Mouse (Mus musculus): ENCODE measurements around the gene Gfm1. TPM values are rescaled to one million over a fixed set of nuclear protein-coding genes. Genes with fewer than 3 reads are reported as not detected.

Gene Gfm1
- total RNA-seq (2012; rRNA removed), result 88.2 and 89.2 TPM in 2 replicates

- H3K27ac ChIP-seq (ENCODE audit: insufficient read depth, low read depth, low read length, poor library complexity, severe bottlenecking), result no peak within 1 kb of the TSS
- TF ChIP-seq HCFC1 (IDR thresholded peaks at IDR 0.05; ENCODE audit: borderline replicate concordance, insufficient read depth, low read length), result 0 out of 2 replicates have a peak, but pooled peaks have one; percentile 46
- 0 out of 2 replicates have a peak, but pooled peaks have one; percentile 10 for TF ChIP-seq ZNF384 (IDR thresholded peaks at IDR 0.05; ENCODE audit: low read depth, low read length)
- no peak for TF ChIP-seq CHD2 (IDR thresholded peaks at IDR 0.05; ENCODE audit: low read depth, low read length)
- TF ChIP-seq ZC3H11A (IDR thresholded peaks at IDR 0.05; ENCODE audit: borderline replicate concordance, low read depth, low read length), result no peak
- TF ChIP-seq MAFK (IDR thresholded peaks at IDR 0.05; ENCODE audit: insufficient read depth, low read depth, low read length), result no peak
- no peaks in the 10 kb centered on the region; the same call in 1 of the 2 replicates for H3K9me3 ChIP-seq (ENCODE audit: control insufficient read depth, insufficient read depth, low read depth, low read length)
- peak within 1 kb of the TSS; percentile 89 for H3K9ac ChIP-seq (ENCODE audit: insufficient read depth, low read depth, low read length, poor library complexity, severe bottlenecking)
- peaks cover 11% of the 10 kb centered on the region; the same call in 1 of the 2 replicates for H3K36me3 ChIP-seq (ENCODE audit: control insufficient read depth, insufficient read depth, low read length, poor library complexity, severe bottlenecking)
- peak; percentile 86 for DNase-seq (ENCODE audit: low read depth, low spot score)
- in situ Hi-C loops (cut with MboI; ENCODE audit: low sequenced_read_pairs in 2 of 2, unreplicated experiment in 2 of 2), result no loop called here
- peaks cover 0 to 2% of the 10 kb centered on the region in 2 experiments; a peak in 1 of 4 replicates for H3K4me1 ChIP-seq (ENCODE audit: control insufficient read depth in 2 of 2, insufficient read depth in 2 of 2, low read length in 2 of 2, poor library complexity in 1 of 2)
- H3K4me3 ChIP-seq (ENCODE audit: insufficient read depth in 1 of 2, low read depth in 1 of 2, low read length in 2 of 2, poor library complexity in 1 of 2, severe bottlenecking in 1 of 2), result peak within 1 kb of the TSS; percentile 82 to 83
Measured at GRCm38 (mm10) chr3:67429999-67430380, at the start of gene Gfm1. TSS of gene Gfm1 (plus strand) at chr3:67430096.

GRCm38 (mm10) chr3:67429338-67429998 lies 428 bp upstream of the Gfm1 start:
- in situ Hi-C loops (cut with MboI; ENCODE audit: low sequenced_read_pairs in 2 of 2, unreplicated experiment in 2 of 2), result no loop called here
- Histone ChIP-seq H3K27ac (ENCODE audit: insufficient read depth, low read depth, low read length, poor library complexity, severe bottlenecking) (no peak overlapping the region), H3K9me3 (ENCODE audit: control insufficient read depth, insufficient read depth, low read depth, low read length) (no peaks in the 10 kb centered on the region; the same call in 1 of the 2 replicates), H3K4me1 (ENCODE audit: control insufficient read depth in 2 of 2, insufficient read depth in 2 of 2, low read length in 2 of 2, poor library complexity in 1 of 2) (peaks cover 0 to 2% of the 10 kb centered on the region in 2 experiments; a peak in 1 of 4 replicates), H3K36me3 (ENCODE audit: control insufficient read depth, insufficient read depth, low read length, poor library complexity, severe bottlenecking) (peaks cover 9% of the 10 kb centered on the region; the same call in 1 of the 2 replicates), H3K4me3 (ENCODE audit: insufficient read depth in 1 of 2, low read depth in 1 of 2, low read length in 2 of 2, poor library complexity in 1 of 2, severe bottlenecking in 1 of 2) (peak overlapping the region in 1 of 2 experiments; percentile 83; a peak in 2 of 4 replicates), H3K9ac (ENCODE audit: insufficient read depth, low read depth, low read length, poor library complexity, severe bottlenecking) (no peak overlapping the region)
- TF ChIP-seq ZNF384 (IDR thresholded peaks at IDR 0.05; ENCODE audit: low read depth, low read length), result no peak
- TF ChIP-seq MAFK (IDR thresholded peaks at IDR 0.05; ENCODE audit: insufficient read depth, low read depth, low read length), result 0 out of 2 replicates have a peak, but pooled peaks have one; percentile 29
- no peak for DNase-seq (ENCODE audit: low read depth, low spot score)

- Histone ChIP-seq H3K9me3 (ENCODE audit: control insufficient read depth, insufficient read depth, low read depth, low read length) (no peaks in the 10 kb centered on the region), H3K9ac (ENCODE audit: insufficient read depth, low read depth, low read length, poor library complexity, severe bottlenecking) (no peak overlapping the region), H3K4me3 (ENCODE audit: insufficient read depth in 1 of 2, low read depth in 1 of 2, low read length in 2 of 2, poor library complexity in 1 of 2, severe bottlenecking in 1 of 2) (no peak overlapping the region), H3K36me3 (ENCODE audit: control insufficient read depth, insufficient read depth, low read length, poor library complexity, severe bottlenecking) (peaks cover 26% of the 10 kb centered on the region), H3K4me1 (ENCODE audit: control insufficient read depth in 2 of 2, insufficient read depth in 2 of 2, low read length in 2 of 2, poor library complexity in 1 of 2) (peaks cover 0 to 2% of the 10 kb centered on the region in 2 experiments; a peak in 1 of 4 replicates), H3K27ac (ENCODE audit: insufficient read depth, low read depth, low read length, poor library complexity, severe bottlenecking) (no peak overlapping the region)
- no peak for DNase-seq (ENCODE audit: low read depth, low spot score)
- in situ Hi-C loops (cut with MboI; ENCODE audit: low sequenced_read_pairs in 2 of 2, unreplicated experiment in 2 of 2), result no loop called here
- TF ChIP-seq HCFC1 (IDR thresholded peaks at IDR 0.05; ENCODE audit: borderline replicate concordance, insufficient read depth, low read length) (no peak), ZNF384 (IDR thresholded peaks at IDR 0.05; ENCODE audit: low read depth, low read length) (no peak)
Measured at GRCm38 (mm10) chr3:67434011-67434410, 4.1 kb downstream of the Gfm1 start.

- Histone ChIP-seq H3K4me3 (ENCODE audit: insufficient read depth in 1 of 2, low read depth in 1 of 2, low read length in 2 of 2, poor library complexity in 1 of 2, severe bottlenecking in 1 of 2) (no peak overlapping the region), H3K9me3 (ENCODE audit: control insufficient read depth, insufficient read depth, low read depth, low read length) (no peaks in the 10 kb centered on the region), H3K4me1 (ENCODE audit: control insufficient read depth in 2 of 2, insufficient read depth in 2 of 2, low read length in 2 of 2, poor library complexity in 1 of 2) (peaks cover 0 to 3% of the 10 kb centered on the region in 2 experiments; a peak in 1 of 4 replicates), H3K9ac (ENCODE audit: insufficient read depth, low read depth, low read length, poor library complexity, severe bottlenecking) (no peak overlapping the region), H3K36me3 (ENCODE audit: control insufficient read depth, insufficient read depth, low read length, poor library complexity, severe bottlenecking) (peaks cover 37% of the 10 kb centered on the region), H3K27ac (ENCODE audit: insufficient read depth, low read depth, low read length, poor library complexity, severe bottlenecking) (no peak overlapping the region)
- in situ Hi-C loops (cut with MboI; ENCODE audit: low sequenced_read_pairs in 2 of 2, unreplicated experiment in 2 of 2), result no loop called here
- DNase-seq (ENCODE audit: low read depth, low spot score), result no peak
- TF ChIP-seq MAFK (IDR thresholded peaks at IDR 0.05; ENCODE audit: insufficient read depth, low read depth, low read length) (no peak), ZC3H11A (IDR thresholded peaks at IDR 0.05; ENCODE audit: borderline replicate concordance, low read depth, low read length) (no peak), ZNF384 (IDR thresholded peaks at IDR 0.05; ENCODE audit: low read depth, low read length) (no peak), HCFC1 (IDR thresholded peaks at IDR 0.05; ENCODE audit: borderline replicate concordance, insufficient read depth, low read length) (no peak)
Measured at GRCm38 (mm10) chr3:67447143-67447542, 17.2 kb downstream of the Gfm1 start.
